Mouse (Mus musculus) E14TG2a.4 (cell line): ENCODE data around the gene Fhit.

ENCODE experiments used
- H3K27me3 ChIP-seq: 2 replicates; pipeline ENCODE4 v1.6.1; 2014; ENCODE audit warnings: low read length, control low read depth; ENCODE audit not compliant: insufficient read depth
- H3K36me3 ChIP-seq: 2 replicates; pipeline ENCODE4 v1.6.1; 2014; ENCODE audit warnings: low read length, control low read depth; ENCODE audit not compliant: insufficient read depth
- H3K4me1 ChIP-seq: replicated peaks from 2 replicates; pipeline ENCODE4 v1.6.1; 2014; ENCODE audit warnings: low read depth, low read length, control low read depth
- H3K4me3 ChIP-seq: replicated peaks from 2 replicates; pipeline ENCODE4 v1.5.1; 2014; ENCODE audit warnings: mild to moderate bottlenecking, low read length
- H3K9me3 ChIP-seq: 2 replicates; pipeline ENCODE4 v1.6.1; 2014; ENCODE audit warnings: low read length, control low read depth
- CTCF ChIP-seq: conservative IDR thresholded peaks from 2 replicates; pipeline ENCODE4 v1.5.1; 2014; ENCODE audit warnings: low read length
- NANOG ChIP-seq: IDR thresholded peaks from 2 replicates; pipeline ENCODE4 v1.6.1; 2014; ENCODE audit warnings: borderline replicate concordance, low read length, mixed read lengths
- POU5F1 ChIP-seq: IDR thresholded peaks from 2 replicates; pipeline ENCODE4 v1.6.1; 2014; ENCODE audit warnings: low read length, borderline replicate concordance

Gene Fhit

GRCm38 (mm10) chr14:9815963-9816362 is 1345.9 kb downstream of the Fhit start:
- no peaks in the 10 kb centered on the region for H3K9me3 ChIP-seq
- no peak overlapping the region for H3K4me3 ChIP-seq
- no peaks in the 10 kb centered on the region for H3K27me3 ChIP-seq
- TF ChIP-seq NANOG (no peak), CTCF (no peak), POU5F1 (no peak)
- H3K36me3 ChIP-seq: no peaks in the 10 kb centered on the region
- no peaks in the 10 kb centered on the region for H3K4me1 ChIP-seq

DNA sequence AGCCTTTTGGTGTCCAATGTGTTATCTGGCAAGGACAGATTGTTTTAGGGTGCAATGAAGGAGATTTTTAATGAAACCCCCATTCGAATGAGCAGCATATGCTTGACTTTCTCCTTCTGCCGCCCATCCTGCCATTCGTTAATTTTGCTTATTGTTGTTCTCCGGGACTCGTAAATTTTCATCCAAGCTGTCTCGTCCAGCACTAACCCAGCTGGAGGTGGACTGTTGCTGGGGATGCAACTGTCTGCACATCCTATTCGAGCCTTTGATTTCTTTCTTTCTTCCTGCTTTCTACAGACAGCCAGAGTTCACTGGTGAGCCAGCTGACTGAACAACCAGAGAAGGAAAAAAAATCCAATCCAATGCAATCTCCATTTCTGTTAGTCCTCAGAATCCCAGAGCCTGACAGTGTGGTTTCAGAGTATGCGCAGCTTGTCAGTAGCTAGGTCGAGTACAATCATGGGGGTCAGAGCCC is 1350.0 kb downstream of the Fhit start:
- Histone ChIP-seq H3K4me3 (no peak overlapping the region), H3K4me1 (no peaks in the 10 kb centered on the region), H3K9me3 (no peaks in the 10 kb centered on the region), H3K27me3 (no peaks in the 10 kb centered on the region), H3K36me3 (no peaks in the 10 kb centered on the region)
- TF ChIP-seq CTCF (no peak), NANOG (no peak), POU5F1 (no peak)

DNA sequence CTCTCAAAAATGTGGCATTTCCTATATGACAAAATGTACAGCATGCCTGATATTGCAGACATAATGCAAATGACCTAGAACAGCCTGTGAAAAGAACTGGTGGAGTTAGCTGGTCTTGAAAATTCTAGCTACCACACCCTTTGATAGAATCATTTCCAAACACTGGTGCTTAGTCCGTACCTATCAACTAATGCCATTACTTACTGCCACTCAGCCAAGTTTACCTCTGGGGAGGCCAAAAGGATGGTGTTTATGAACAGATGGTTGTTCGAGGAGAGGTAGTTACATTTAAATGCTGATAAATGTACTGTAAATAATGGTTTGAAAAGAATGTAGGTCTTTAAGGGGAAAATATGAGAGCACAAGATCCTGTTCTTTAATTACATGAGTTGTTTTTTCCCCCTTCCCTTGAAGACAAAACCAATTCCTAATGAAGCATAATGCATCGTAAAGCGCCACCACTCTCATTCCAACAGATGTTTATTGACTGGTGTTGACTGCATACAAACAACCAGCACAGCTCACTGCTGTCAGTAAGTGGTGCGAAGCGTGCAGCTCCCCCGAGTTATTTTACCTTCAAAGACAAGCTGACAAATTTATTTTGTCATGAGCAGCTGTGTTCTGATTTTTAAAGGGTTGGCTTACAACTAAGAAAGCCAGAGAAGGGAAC is 1350.5 kb downstream of the Fhit start:
- H3K27me3 ChIP-seq: no peaks in the 10 kb centered on the region
- H3K4me1 ChIP-seq: no peaks in the 10 kb centered on the region

DNA sequence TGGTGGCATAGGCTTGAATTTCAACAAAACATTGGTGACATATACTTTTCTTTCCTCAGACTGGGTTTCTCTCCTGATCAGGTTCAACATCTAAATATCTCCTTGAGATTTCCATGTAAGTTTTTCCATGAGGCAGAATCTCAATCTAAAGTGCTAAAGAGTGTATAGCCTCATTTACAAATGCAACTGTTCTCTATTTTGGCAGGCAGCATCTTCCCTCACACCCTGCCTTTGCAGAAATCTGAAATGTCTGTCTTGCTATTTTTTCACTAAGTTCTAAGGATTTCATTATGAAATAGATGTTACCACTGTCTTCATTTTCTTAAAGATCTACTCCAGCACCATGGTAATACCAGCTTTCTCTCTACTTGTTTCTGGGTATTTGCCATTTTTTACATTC is 1368.4 kb downstream of the Fhit start:
- Histone ChIP-seq H3K36me3 (no peaks in the 10 kb centered on the region), H3K9me3 (no peaks in the 10 kb centered on the region), H3K4me1 (no peaks in the 10 kb centered on the region), H3K27me3 (no peaks in the 10 kb centered on the region), H3K4me3 (no peak overlapping the region)
- TF ChIP-seq NANOG (no peak), POU5F1 (no peak), CTCF (no peak)

More for the DNA sequence above, 1350.5 kb downstream of the Fhit start:
- H3K9me3 ChIP-seq: no peaks in the 10 kb centered on the region
- no peaks in the 10 kb centered on the region for H3K36me3 ChIP-seq
- no peak overlapping the region for H3K4me3 ChIP-seq
- no peak for TF ChIP-seq POU5F1
- no peak for TF ChIP-seq CTCF
- TF ChIP-seq NANOG: no peak

DNA sequence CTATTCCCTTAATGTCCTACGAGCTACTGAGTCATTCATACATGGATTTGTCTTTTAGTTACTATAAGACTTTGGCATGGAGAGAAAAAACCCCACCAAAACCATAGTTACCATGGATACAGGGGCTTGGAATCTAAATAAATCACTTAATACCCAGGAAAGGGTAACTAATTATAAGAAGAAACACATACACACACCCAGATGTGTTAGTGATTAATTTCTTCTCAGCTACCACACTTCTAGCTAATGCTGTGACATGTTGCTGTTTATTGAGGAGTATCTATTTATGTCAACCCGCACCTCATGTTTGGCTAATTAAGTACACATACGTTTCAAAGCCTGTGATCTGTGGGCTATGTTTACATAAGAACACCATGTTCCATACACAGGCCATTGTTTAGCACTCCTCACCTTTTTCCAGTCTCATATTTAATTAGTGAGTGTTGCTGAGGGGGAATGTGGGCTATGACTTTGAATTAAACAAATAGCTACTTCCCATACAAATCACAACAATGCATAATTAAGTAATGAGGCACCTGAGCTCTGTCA is 1373.4 kb downstream of the Fhit start:
- H3K36me3 ChIP-seq: no peaks in the 10 kb centered on the region
- no peaks in the 10 kb centered on the region for H3K4me1 ChIP-seq
- H3K4me3 ChIP-seq: no peak overlapping the region
- H3K9me3 ChIP-seq: no peaks in the 10 kb centered on the region
- TF ChIP-seq POU5F1 (no peak), CTCF (no peak), NANOG (no peak)
- no peaks in the 10 kb centered on the region for H3K27me3 ChIP-seq

- Histone ChIP-seq H3K36me3 (no peaks in the 10 kb centered on the region), H3K9me3 (no peaks in the 10 kb centered on the region), H3K27me3 (no peaks in the 10 kb centered on the region), H3K4me1 (no peaks in the 10 kb centered on the region), H3K4me3 (no peak overlapping the region)
- TF ChIP-seq CTCF: no peak
- no peak for TF ChIP-seq NANOG
- no peak for TF ChIP-seq POU5F1
These were observed 1374.4 kb downstream of the Fhit start for GRCm38 (mm10) chr14:9787389-9787788.

- Histone ChIP-seq H3K4me1 (no peaks in the 10 kb centered on the region), H3K4me3 (no peak overlapping the region), H3K36me3 (no peaks in the 10 kb centered on the region), H3K27me3 (no peaks in the 10 kb centered on the region), H3K9me3 (no peaks in the 10 kb centered on the region)
- no peak for TF ChIP-seq CTCF
These were observed 1376.0 kb downstream of the Fhit start for GRCm38 (mm10) chr14:9785861-9786260.

GRCm38 (mm10) chr14:9751341-9751740 is 1410.5 kb downstream of the Fhit start:
- TF ChIP-seq POU5F1 (no peak), CTCF (no peak), NANOG (no peak)
- no peaks in the 10 kb centered on the region for H3K9me3 ChIP-seq
- H3K27me3 ChIP-seq: no peaks in the 10 kb centered on the region
- no peak overlapping the region for H3K4me3 ChIP-seq
- H3K4me1 ChIP-seq: no peaks in the 10 kb centered on the region
- no peaks in the 10 kb centered on the region for H3K36me3 ChIP-seq

- TF ChIP-seq CTCF: no peak
- TF ChIP-seq POU5F1: no peak
- TF ChIP-seq NANOG: no peak
- Histone ChIP-seq H3K9me3 (no peaks in the 10 kb centered on the region), H3K4me1 (no peaks in the 10 kb centered on the region), H3K27me3 (no peaks in the 10 kb centered on the region), H3K36me3 (no peaks in the 10 kb centered on the region), H3K4me3 (no peak overlapping the region)
These were observed 1413.1 kb downstream of the Fhit start for GRCm38 (mm10) chr14:9748709-9749108.
